Comparison of ENCODE assay signal across 13 mouse cellular contexts in genomic region chr4:34241060-34241571, GRCm38 (mm10).
DNase-seq lines count a peak whose midpoint lies in the region; ATAC-seq and TF ChIP-seq lines count a peak whose summit lies in the region.
"Had no signal": no experiment of that assay in that cellular context is flagged by ENCODE, and none has a peak within 500 bp of the region (broad histone marks: within the 10 kb centered on the region; RNA-seq: fewer than 3 reads in every experiment).

No protein-coding gene starts in this region.

- H3K4me1 ChIP-seq in lung, embryonic 14.5 days (ENCODE audit: insufficient read depth), result no peaks in the 10 kb centered on the region
- no peaks in the 10 kb centered on the region for H3K4me1 ChIP-seq in lung, postnatal 0 days (ENCODE audit: insufficient read depth, low read depth, low read length)
- peaks cover 8% of the 10 kb centered on the region for H3K4me1 ChIP-seq in embryonic facial prominence, embryonic 13.5 days
- peaks cover 11% of the 10 kb centered on the region; the same call in 1 of the 2 replicates for H3K4me1 ChIP-seq in forebrain, postnatal 0 days (ENCODE audit: insufficient read depth)
- no peaks in the 10 kb centered on the region for H3K4me1 ChIP-seq in limb, embryonic 14.5 days (ENCODE audit: control insufficient read depth, insufficient read depth, low read length)

- TF ChIP-seq POLR2A in limb, embryonic 14.5 days (IDR thresholded peaks at IDR 0.05; ENCODE audit: borderline replicate concordance, extremely low read depth, insufficient read depth, insufficient read length), result no peak

- DNase-seq in lung, embryonic 14.5 days, result peak; percentile 7
- DNase-seq in lung, postnatal 0 days (ENCODE audit: low spot score), result no peak
- DNase-seq in forebrain, postnatal 0 days, result peak; percentile 58
- peak; percentile 43 for DNase-seq in limb, embryonic 14.5 days (ENCODE audit: low spot score)
- DNase-seq in spleen, adult 12 weeks (ENCODE audit: low spot score), result no peak
- DNase-seq in spleen, postnatal 36 days (ENCODE audit: low spot score in 2 of 2), result no peak
- DNase-seq in gastrocnemius, postnatal 4 days (ENCODE audit: low spot score in 2 of 2), result no peak
- DNase-seq: cerebellum, postnatal 10 days; kidney, postnatal 36 days; lung, postnatal 4 days; right cerebral cortex, postnatal 4 days had no signal

- TF ChIP-seq EP300 in lung, postnatal 0 days (IDR thresholded peaks at IDR 0.05), result no peak

- no peak for ATAC-seq in lung, embryonic 14.5 days (ENCODE audit: insufficient read depth)
- ATAC-seq in lung, postnatal 0 days, result no peak
- no peak for ATAC-seq in embryonic facial prominence, embryonic 13.5 days (ENCODE audit: insufficient number of reproducible peaks, insufficient read depth, low FRiP score, low TSS enrichment, low read depth)
- peak; percentile 75 for ATAC-seq in forebrain, postnatal 0 days
- ATAC-seq in limb, embryonic 14.5 days (ENCODE audit: low FRiP score, low read depth), result peak; percentile 79

- H3K36me3 ChIP-seq in lung, embryonic 14.5 days (ENCODE audit: insufficient read depth), result no peaks in the 10 kb centered on the region
- H3K36me3 ChIP-seq in lung, postnatal 0 days (ENCODE audit: insufficient read depth, low read length), result no peaks in the 10 kb centered on the region
- no peaks in the 10 kb centered on the region for H3K36me3 ChIP-seq in embryonic facial prominence, embryonic 13.5 days
- H3K36me3 ChIP-seq in forebrain, postnatal 0 days (ENCODE audit: insufficient read depth), result no peaks in the 10 kb centered on the region
- H3K36me3 ChIP-seq in limb, embryonic 14.5 days (ENCODE audit: control insufficient read depth, insufficient read depth, low read length), result no peaks in the 10 kb centered on the region

- no peak overlapping the region for H3K4me2 ChIP-seq in lung, embryonic 14.5 days
- H3K4me2 ChIP-seq in lung, postnatal 0 days (replicated peaks; ENCODE audit: low read depth, low read length), result no peak overlapping the region
- 0 out of 2 replicates have a peak overlapping the region, but pooled peaks have one; percentile 9 for H3K4me2 ChIP-seq in embryonic facial prominence, embryonic 13.5 days
- peak overlapping the region; percentile 26; the same call in 1 of the 2 replicates for H3K4me2 ChIP-seq in forebrain, postnatal 0 days (ENCODE audit: low read depth)
- H3K4me2 ChIP-seq in limb, embryonic 14.5 days (replicated peaks; ENCODE audit: low read depth, low read length, severe bottlenecking), result no peak overlapping the region
- H3K4me2 ChIP-seq: heart, embryonic 11.5 days had no signal

- WGBS in lung, embryonic 14.5 days, result 31% methylated on average over 7 of the region's 7 CpGs
- 43% methylated on average over 7 of the region's 7 CpGs for WGBS in lung, postnatal 0 days
- 26% methylated on average over 7 of the region's 7 CpGs for WGBS in embryonic facial prominence, embryonic 13.5 days
- 11% methylated on average over 7 of the region's 7 CpGs for WGBS in forebrain, postnatal 0 days
- WGBS in limb, embryonic 14.5 days, result 24% methylated on average over 7 of the region's 7 CpGs

- no peak overlapping the region for H3K9ac ChIP-seq in lung, embryonic 14.5 days
- no peak overlapping the region for H3K9ac ChIP-seq in lung, postnatal 0 days (replicated peaks; ENCODE audit: low read depth)
- no peak overlapping the region for H3K9ac ChIP-seq in embryonic facial prominence, embryonic 13.5 days
- H3K9ac ChIP-seq in forebrain, postnatal 0 days, result no peak overlapping the region; the same call in 1 of the 2 replicates
- no peak overlapping the region for H3K9ac ChIP-seq in limb, embryonic 14.5 days (ENCODE audit: low read depth, low read length, severe bottlenecking)

- H3K9me3 ChIP-seq in lung, embryonic 14.5 days (ENCODE audit: low read depth, low read length), result no peaks in the 10 kb centered on the region
- H3K9me3 ChIP-seq in lung, postnatal 0 days (ENCODE audit: low read length), result no peaks in the 10 kb centered on the region
- no peaks in the 10 kb centered on the region for H3K9me3 ChIP-seq in embryonic facial prominence, embryonic 13.5 days
- no peaks in the 10 kb centered on the region for H3K9me3 ChIP-seq in forebrain, postnatal 0 days (ENCODE audit: low read length)
- H3K9me3 ChIP-seq in limb, embryonic 14.5 days (ENCODE audit: control insufficient read depth, low read length), result no peaks in the 10 kb centered on the region

- no peak overlapping the region for H3K4me3 ChIP-seq in lung, embryonic 14.5 days (ENCODE audit: low read depth, low read length)
- no peak overlapping the region for H3K4me3 ChIP-seq in lung, postnatal 0 days (ENCODE audit: low read depth, low read length)
- no peak overlapping the region for H3K4me3 ChIP-seq in embryonic facial prominence, embryonic 13.5 days
- no peak overlapping the region for H3K4me3 ChIP-seq in forebrain, postnatal 0 days (ENCODE audit: low read depth, low read length)
- no peak overlapping the region for H3K4me3 ChIP-seq in limb, embryonic 14.5 days (replicated peaks; ENCODE audit: low read length)

- no peak for TF ChIP-seq CTCF in lung, embryonic 14.5 days (IDR thresholded peaks at IDR 0.05; ENCODE audit: low read depth)
- no peak for TF ChIP-seq CTCF in lung, postnatal 0 days (IDR thresholded peaks at IDR 0.05)
- TF ChIP-seq CTCF in forebrain, postnatal 0 days (IDR thresholded peaks at IDR 0.05; ENCODE audit: low read depth), result no peak

- no peak overlapping the region for H3K27ac ChIP-seq in lung, embryonic 14.5 days (ENCODE audit: low read depth)
- H3K27ac ChIP-seq in lung, postnatal 0 days (ENCODE audit: low read length), result no peak overlapping the region
- no peak overlapping the region for H3K27ac ChIP-seq in embryonic facial prominence, embryonic 13.5 days
- H3K27ac ChIP-seq in forebrain, postnatal 0 days (ENCODE audit: low read depth, low read length), result 0 out of 2 replicates have a peak overlapping the region, but pooled peaks have one; percentile 30
- no peak overlapping the region for H3K27ac ChIP-seq in limb, embryonic 14.5 days (replicated peaks; ENCODE audit: low read depth, low read length)

- no peaks in the 10 kb centered on the region for H3K27me3 ChIP-seq in lung, embryonic 14.5 days (ENCODE audit: insufficient read depth, low read length)
- H3K27me3 ChIP-seq in lung, postnatal 0 days (replicated peaks; ENCODE audit: insufficient read depth, low read length), result no peaks in the 10 kb centered on the region
- H3K27me3 ChIP-seq in embryonic facial prominence, embryonic 13.5 days, result peaks cover 9% of the 10 kb centered on the region
- H3K27me3 ChIP-seq in forebrain, postnatal 0 days (ENCODE audit: insufficient read depth, low read length), result no peaks in the 10 kb centered on the region
- H3K27me3 ChIP-seq in limb, embryonic 14.5 days (ENCODE audit: control insufficient read depth, insufficient read depth, low read length), result no peaks in the 10 kb centered on the region

Comparison
In these comparisons a context has a peak if more than half of its experiments do, and no peak if none do; other contexts are left out.
1. DNase-seq: peak in lung, embryonic 14.5 days (single experiment), forebrain, postnatal 0 days (single experiment) and limb, embryonic 14.5 days (single experiment); none in lung, postnatal 0 days (single experiment), spleen, adult 12 weeks (single experiment), spleen, postnatal 36 days (0 of 2) and gastrocnemius, postnatal 4 days (0 of 2).
2. ATAC-seq: peak in forebrain, postnatal 0 days (single experiment) and limb, embryonic 14.5 days (single experiment); none in lung, embryonic 14.5 days (single experiment), lung, postnatal 0 days (single experiment) and embryonic facial prominence, embryonic 13.5 days (single experiment).
3. H3K4me2 ChIP-seq: peak in embryonic facial prominence, embryonic 13.5 days (single experiment) and forebrain, postnatal 0 days (single experiment); none in lung, embryonic 14.5 days (single experiment), lung, postnatal 0 days (single experiment) and limb, embryonic 14.5 days (single experiment).